Mouse (Mus musculus): Measurements from ENCODE around the gene Fam102a.

Gene Fam102a

DNA sequence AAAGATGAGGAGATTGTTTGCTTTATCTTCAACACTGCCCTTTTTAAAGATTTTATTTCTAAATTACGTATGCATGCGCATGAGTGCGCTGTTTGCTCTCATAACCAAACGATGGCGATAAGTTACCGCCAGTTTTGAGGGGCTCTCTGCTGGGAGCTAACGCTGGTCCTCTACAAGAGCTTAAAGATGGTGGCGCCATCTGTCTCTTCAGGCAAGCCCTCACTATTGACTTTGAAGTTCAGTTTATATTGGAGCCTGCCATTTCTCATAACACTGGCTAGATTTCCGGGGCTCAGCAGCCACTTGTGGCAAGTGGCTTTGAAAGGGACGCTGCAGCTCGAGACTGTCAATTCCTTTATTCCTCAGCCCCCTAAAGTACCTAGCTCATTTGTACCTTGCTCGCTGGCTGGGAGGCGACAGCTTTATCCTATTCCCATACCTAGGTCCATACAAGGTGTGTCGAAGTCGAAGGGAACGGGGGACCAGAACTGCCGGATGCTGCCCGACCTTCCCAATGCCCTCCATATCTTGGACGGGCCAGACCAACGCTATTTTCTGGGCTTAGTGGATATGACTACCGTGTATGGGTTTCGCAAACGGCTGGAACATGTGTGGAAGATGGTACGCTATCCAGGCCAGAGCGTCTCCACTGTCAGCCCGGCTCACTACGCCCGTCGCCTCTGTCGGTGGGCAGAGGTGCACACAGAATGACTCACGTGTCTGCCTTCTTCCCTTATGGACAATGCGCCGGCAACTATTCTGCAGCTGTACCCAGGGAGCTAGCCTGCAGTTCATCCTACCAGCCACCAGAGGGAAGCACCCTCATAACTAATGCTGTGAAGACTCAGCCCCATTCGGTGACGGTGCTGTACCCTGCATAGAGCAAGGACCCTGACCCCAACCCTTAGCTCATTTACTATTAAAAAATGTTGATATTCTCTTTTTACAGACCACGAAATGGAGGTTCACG lies 48.0 kb downstream of the Fam102a start:
- peak; percentile 85 to 88 for DNase-seq

DNA sequence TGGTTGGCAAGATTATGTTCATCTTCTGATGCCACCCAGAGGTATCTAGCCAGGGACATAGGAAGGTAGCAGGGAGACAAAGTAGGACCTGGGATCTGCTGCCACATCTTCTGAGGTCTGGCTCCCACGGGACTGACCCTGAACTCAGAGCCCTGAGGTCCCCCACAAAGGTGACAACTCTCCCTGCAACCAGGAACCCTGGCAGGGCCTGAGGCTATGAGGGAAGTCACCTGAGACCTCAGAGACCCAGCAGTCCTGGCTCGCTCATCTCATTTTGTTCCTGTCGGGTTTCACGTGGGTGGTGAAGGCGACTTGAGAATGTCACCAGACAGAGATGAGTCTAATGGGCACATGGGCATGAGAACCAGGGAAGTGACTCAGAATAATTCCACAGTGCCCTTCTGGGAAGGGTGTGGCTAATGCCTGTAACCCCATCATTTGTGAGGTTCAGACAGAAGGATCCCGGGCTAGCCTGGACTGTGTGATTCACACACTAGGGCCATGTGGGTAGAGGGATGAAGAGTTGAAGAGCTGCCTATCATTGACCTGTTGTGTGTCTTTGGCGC lies 50.1 kb downstream of the Fam102a start:
- no peak for DNase-seq

DNA sequence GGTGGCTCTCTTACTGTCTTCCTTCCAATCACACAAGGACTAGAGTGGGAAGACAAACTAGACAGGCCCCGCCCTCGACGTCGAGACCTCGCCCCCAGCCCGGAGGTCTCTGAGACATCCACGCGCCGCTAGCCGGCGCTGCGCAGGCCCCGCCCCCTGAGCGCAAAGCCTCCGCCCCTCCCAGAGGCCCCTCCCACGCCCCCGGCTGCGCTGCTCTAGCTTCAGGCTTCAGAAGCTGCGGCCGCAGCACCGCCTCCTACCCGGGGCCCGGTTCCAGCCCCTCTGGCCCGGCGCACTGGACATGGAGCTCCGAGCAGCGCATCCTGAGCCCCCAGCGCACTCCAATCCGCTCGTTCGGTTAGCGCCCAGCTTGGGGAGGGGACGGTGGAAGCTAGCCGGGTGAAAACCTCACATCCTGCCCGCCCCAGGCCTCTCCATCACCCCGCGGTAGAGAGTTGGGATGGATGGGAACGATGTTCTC lies 51.8 kb downstream of the Fam102a start, which contains the start of gene St6galnac4:
Gene St6galnac4, plus strand, starts transcription at position 225 of the 481 bp plus-strand sequence.
- peak; percentile 94 to 97 for DNase-seq

DNA sequence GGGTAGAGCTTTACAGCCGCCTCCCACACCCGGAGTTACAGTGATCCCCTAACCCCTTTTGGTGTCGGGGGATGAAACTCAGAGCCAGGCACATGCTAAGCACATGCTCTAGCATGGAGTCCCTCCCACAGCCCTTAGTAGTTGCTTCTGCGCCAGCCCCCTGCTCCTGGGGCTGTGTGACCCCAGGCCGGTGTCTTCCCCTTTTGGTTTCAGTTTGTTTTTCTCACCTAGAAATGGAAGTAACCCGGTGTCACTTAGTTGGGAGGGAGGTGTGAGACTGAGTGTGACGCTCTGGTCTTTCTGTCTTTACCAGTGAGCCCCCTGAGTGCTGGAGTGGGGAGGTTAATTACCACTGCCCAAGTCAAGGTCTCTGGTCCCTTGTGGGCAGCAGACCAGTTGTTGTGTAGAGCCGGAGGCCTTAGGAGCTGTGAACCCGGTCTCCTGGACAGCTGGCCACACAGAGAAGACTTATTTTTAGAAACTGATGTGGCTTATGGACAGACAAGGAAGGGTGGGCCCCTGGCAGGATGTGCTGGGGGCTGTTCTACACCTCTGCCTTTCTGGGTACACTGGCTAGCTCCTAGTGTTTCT lies 52.7 kb downstream of the Fam102a start:
- peak in 1 of 2 experiments; percentile 51 for DNase-seq

DNA sequence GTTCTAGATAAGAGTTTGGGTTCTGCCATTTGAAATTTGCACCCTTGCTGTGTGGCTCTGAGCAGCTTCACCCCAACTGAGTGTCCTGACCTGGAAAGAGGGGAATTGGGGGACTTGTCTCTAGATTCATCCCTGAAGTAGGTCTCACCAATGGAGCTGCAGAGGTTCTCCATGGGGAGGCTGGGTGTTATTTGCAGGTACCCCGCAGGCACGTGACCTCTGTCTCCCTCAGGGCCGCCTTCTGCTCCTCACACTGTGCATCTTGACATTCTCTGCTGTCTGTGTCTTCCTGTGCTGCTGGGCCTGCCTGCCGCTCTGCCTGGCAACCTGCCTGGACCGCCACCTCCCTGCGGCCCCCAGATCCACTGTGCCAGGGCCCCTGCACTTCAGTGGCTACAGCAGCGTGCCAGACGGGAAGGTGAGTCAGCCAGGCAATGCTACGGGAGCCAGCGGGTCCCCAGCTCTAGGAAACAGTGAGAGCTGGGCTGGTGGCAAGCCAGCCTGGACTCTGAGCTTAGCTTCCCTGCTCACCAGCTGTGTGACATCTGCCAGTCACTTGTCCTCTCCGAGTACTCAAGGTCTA lies 54.2 kb downstream of the Fam102a start:
- peak; percentile 92 to 96 for DNase-seq

DNA sequence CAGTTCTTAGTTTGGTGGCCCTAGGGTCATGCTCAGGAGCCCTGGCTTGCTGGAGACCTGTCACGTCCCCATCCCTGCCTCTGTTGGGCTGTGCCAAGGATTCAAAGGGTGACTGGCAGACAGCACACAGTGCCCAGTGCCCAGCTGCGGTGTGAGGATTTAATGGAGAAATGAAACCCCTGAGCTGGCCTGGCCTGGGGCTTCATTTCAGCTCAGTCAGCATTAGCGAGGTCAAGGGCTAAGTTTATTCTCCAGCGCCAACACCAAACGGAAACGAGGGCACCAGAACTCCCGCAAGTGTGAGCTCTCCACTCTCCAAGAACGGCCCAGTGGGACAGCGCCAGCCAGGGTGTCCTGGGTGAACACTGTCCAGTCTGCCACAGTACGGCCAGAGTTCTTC lies 55.1 kb downstream of the Fam102a start:
- no peak for DNase-seq

DNA sequence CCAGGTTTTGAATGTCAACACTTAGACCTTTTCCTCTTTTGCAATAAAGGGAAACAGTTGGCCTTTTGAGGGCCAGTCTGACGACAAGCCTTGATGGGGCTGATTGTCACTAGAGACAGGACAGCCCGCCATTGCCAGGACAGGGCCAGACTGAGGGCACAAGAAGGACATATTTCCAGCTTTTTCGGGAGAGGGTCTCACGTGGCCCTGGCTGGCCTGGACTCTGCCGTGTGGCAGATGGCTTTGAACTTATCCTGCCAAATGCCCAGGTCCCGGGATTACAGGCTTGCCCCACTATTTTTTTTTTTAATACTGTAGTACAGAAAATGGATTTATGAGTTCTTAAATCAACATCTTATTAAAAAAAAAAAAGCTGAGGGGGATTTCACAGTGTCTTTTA lies 56.1 kb downstream of the Fam102a start:
- peak in 1 of 2 experiments; percentile 53 for DNase-seq

DNA sequence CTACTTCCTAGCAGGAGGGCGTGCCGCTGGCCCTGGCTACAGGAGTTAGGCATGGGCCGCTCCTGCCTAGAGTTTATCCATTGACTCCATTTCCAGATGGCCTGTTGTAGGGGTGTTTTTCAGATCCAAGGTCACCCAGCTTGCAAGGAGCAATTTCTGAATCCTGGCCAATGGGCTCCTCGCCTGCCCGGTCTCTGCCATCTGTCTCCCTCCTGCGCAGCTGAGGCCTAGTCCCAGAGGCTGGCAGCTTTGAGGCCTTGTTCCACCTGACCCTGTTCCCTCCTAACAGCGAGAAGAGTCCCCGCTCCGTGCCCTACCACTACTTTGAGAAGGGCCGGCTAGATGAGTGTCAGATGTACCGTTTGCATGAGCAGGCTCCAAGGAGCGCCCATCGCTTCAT lies 61.6 kb downstream of the Fam102a start:
- peak; percentile 91 for DNase-seq

DNA sequence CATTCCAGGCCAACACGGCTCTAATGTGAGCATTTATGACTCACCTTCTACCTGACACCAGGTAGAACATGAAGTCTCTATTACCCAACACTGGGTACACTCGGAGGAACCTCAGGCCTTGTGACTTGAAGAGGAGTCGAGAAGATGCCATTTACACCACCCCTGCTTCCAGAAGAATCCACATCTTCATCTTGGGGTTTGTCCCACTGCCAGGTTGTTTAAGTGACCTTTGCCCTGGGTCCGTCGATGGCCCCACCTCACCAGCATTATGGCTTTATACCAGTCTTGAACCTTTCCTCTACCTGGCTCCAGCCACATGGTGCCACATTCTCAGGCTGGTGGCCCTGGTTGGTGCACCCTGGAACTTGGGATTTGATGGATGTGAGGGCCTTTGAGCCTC lies 62.1 kb downstream of the Fam102a start:
- DNase-seq, result no peak

DNA sequence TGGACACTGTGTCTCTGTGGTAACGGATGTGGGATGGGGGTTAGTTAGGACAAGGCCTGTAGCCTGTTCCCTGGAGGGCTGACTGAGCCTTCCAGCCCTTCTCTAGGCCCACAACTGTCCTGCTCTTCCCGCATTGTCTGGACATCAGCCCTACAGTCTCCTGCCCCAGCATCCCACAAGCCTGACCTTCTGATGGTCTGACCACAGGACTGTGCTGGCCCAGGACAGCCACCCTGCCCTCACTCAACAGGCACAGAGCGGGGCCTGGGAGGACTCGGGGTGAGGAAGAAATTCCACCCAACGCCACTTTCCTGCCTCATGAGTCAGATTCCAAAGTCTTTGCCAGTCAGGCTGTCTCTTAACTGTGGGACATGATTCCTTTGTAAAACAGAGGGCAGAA lies 62.6 kb downstream of the Fam102a start:
- peak in 1 of 2 experiments; percentile 51 for DNase-seq

DNA sequence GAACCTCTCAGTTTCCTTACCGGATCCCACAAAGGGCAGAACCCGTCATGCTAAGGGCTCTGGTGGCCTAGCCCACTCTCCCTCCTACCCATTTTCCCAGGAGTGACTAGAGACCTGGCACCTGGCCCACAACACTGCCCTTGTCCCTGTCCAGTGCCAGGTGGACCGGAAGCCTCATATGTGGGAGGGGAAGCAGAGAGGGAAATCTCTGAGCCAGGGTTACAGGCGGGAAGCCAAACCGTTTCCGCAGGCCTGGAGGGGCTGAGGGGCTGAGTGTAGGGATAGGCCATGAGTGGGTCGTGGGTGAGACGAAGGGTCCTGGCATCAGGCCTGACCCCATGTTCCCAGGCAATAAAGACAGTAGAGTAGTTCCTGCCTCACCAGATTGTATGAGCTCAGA lies 63.4 kb downstream of the Fam102a start:
- DNase-seq, result peak; percentile 76 to 87

DNA sequence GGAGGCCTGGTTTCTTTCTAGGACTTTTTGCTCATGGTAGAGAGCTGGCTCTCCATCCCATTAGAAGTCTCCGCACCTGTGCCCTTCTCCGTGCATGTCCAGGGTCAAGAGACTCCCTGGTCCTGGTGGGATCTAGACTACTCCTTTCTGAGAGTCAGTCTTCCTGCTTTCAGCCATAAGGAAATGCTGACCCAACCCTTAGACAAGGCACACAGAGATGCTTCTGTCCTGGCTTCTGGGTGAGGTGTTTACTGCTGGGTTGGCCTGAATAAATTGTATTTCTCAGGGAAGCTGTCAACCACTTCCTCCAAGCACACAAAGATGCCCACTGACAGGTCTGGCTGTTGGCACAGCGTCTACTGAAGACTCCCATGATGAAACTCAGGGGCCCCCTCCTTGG lies 64.3 kb downstream of the Fam102a start, which contains the start of gene St6galnac6:
Gene St6galnac6, plus strand, starts transcription at position 301 of the 400 bp plus-strand sequence.
- DNase-seq, result no peak

DNA sequence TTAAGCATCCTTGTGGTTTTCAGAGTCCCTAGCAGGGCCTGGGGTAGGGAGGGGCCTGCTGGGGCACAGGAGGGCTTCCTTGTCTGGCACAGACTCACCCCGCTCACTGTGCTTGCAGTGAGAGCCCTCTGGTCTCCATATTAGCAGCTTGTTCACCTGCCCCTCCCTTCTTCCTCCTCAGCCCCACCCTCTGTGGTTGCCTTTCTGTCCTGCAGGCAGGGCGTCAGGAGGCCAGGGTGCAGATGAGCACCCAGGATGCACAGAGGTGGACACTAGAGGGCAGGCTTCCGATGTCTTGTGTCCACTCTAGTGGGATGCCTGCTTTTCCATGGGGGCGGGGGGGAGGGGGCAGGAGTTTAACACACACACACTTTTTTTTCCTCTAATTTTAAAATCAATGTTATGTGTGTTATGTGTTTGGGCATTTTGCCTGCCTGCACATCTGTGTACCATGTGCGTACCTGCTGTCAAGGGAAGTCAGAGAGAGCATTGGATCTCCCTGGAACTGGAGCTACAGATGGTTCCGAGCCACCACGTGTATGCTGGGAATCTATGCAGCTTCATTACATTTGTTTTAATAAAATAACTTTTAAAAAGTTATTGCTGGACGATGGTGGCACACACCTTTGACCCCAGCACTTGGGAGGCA lies 66.4 kb downstream of the Fam102a start:
- peak; percentile 55 to 77 for DNase-seq

DNA sequence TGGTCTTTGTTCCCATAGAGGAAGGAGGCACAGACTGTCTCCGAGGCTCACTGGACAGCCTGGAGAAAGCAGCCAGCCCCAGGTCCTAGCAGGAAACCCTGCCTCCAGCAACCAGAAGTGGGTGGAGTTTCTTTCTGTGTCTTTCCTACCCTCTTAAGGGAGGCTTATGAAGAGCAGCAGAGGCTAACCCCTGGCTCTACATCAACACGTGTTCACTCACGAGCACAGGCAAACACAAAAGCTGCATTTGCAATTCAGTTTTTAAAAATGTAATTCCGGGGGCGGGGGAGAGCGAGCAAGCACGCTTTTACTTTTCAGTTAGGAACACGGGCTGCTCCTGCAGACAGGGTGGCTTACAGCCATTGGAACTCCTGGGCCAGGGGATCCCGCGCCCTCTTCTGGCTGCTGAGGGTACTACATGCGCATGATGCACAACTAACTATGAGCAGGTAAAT lies 67.5 kb downstream of the Fam102a start:
- peak; percentile 96 for DNase-seq

DNA sequence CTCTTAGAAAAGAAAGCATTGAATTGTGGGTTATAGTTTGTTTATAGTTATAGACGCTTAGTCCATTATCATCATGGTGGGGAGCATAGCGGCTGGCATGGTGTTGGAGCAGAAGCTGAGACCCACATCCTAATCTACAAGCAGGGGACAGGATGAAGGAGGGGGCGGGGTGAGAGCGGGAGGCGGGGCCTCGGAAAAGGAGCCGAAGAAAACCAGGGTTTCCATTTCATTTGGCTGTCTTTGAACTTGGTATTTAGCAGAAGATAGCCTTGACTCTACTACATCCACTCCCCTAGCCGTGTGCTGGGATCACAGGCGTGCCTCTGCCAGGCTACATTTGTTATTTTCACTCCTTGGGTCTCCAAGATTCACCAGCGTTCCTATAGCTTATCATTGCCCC lies 69.5 kb downstream of the Fam102a start:
- DNase-seq, result no peak

DNA sequence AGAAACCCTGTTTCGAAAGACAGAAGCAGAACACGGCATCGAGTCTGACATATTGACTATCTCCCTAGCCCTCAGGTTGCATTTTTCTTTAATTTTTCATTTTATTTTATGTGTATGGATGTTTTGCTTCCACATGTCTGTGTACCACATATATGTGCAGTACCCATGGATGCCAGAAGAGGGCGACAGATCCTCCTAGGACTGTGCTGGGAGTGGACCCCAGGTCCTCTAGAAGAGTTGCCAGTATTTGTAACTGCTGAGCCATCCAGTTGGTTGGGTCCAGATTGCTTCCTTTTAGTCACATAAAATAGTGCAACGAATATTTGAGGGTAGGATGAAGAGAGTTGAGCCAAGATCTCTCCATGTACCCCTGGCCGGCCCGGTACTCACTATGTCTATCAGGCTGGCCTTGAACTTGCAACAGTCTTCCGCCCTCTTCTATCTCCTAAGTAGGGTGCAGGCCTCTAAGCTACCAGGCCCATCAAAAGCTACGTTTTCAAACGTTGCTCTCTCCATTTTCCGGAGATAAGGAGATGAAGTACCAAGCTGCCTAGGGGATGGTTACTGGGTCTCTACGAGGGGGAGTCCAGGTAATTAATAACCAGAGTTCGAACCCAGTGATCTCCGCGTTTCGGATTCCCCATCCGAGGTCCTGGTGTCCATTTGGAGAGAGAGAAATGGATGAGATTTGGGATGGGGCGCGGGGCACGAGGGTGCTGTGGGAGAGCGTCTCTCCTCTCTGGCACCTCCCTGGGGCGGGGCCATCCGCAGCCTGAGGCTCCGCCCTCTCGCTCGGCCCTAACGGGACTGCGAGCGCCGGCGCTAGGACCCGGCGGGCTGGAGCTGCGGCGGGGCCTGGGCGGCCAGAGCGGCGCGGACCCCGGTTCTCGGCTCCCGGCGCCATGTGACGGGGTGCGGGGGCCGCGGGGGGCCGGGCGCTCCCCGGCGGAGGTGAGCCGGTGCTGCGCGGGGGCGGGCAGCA lies 71.3 kb downstream of the Fam102a start:
- peak; percentile 89 to 95 for DNase-seq

DNA sequence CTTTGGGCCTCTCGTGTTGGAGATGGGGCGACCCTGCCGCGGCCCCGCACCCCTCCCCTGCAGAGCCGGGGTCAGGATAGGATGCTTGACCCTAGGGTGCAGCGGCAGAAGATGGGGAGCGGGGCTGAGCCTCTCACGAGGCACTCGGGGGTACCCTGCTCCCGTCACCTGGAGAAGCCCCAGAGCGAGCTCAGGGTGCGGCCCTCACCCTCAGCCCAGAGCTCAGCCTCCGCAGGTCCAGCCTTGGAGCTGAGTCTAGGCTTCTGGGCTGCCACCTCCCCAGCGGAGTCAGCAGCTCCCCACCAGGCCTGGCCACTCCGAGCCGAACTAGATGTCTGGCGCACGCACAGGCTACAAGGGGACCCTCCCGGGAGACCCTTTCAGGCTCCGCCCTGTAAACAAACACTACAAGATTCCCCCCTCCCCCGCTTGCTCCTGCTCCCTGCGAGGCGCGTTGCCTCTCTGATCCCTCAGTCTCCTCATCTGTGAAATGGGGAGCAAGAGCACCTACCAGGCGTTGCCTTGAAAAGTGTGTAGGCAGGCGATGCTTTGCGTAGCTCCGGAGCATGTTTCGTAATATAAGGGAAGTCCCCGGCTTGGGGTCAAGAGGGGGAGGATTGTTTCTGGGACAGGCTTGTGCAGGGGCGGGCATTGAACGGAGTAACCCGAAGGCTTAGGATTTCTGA lies 72.3 kb downstream of the Fam102a start:
- peak; percentile 63 to 68 for DNase-seq

DNA sequence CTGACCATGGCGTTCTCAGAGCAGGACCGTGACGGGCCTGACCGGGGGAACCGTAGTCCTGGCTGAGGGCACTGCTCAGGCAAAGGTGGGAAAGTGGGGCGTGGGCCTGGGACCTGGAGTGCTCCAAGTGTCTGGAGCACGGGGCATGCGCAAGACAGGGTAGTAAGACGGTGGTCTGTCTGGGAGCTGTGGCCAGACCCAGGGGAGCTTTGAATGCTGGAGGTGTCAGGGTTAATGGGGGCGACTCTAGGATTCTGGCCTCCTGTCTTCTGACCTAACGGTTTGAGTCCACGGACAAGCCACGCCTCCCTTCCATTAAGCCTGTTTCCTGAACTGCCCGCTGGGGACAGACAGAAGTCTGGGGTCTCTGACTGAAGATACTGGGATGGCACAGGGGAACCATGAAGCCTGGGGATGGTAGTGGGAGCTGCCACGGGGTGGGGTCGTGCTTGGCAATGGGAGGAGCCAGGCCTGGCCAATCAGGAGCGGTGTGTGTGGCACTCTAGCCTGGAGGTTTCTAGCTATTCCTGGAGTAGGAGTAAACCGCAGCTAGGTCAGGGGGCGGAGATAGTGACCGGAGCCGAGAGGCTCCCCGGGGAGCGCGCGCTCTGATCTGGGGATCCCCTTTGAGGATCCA lies 73.1 kb downstream of the Fam102a start:
- DNase-seq, result peak; percentile 71 to 73

DNA sequence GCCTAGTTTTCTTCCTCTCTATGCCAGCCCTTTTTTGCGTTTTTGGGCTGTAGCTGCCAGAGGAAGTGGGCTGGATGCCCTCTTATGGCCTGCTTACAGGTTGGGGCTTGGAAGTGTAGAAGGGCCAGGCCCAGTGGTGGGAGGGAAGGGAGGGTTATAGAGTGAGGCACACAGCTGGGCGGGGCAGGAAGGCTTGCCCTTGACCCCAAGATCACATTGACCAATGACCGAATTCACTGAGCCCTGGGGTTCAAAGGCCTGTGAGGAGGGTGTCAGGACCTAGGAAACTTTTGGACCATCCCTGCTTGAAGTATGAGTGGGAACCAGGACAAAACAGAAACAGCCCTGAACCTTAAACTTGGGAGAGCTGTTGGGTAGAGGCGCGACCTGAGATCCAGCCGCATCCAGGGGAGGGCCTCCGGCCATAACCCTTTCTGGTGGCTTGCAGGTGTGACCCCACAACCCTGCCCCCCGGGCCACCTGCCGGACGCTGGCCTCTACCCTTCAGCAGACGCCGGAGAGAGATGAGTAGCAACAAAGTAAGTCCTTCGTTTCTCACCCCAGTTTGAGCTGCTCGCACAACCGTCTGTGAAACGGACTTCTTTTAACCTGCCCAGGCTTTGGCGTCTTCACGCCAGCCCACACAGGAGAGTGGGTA lies 73.8 kb downstream of the Fam102a start:
- peak in 1 of 2 experiments; percentile 41 for DNase-seq

Measured in cerebellum, postnatal 25 days (tissue).